Mouse (Mus musculus) brain, embryonic 14.5 days (tissue): ENCODE measurements at regions not wholly inside any gene's neighbourhood (a gene's known extent, or its start where the extent isn't known, plus 50 kb on each side); places are given as distances from the start of the nearest gene placed in this dataset.

ENCODE experiments used
- CTCF ChIP-seq: fragments of 200-500 bp; IDR thresholded peaks from 2 replicates; pipeline ENCODE4 v1.5.1; 2012; ENCODE audit warnings: inconsistent platforms, mild to moderate bottlenecking, moderate library complexity, borderline replicate concordance; ENCODE audit not compliant: insufficient read depth, insufficient read length; ENCODE audit errors: extremely low read depth
- POLR2A ChIP-seq: fragments of 200-500 bp; IDR thresholded peaks from 2 replicates; pipeline ENCODE4 v1.6.1; 2012; ENCODE audit warnings: mild to moderate bottlenecking, inconsistent platforms, borderline replicate concordance; ENCODE audit not compliant: poor library complexity, insufficient read depth, insufficient read length, severe bottlenecking; ENCODE audit errors: extremely low read depth

DNA sequence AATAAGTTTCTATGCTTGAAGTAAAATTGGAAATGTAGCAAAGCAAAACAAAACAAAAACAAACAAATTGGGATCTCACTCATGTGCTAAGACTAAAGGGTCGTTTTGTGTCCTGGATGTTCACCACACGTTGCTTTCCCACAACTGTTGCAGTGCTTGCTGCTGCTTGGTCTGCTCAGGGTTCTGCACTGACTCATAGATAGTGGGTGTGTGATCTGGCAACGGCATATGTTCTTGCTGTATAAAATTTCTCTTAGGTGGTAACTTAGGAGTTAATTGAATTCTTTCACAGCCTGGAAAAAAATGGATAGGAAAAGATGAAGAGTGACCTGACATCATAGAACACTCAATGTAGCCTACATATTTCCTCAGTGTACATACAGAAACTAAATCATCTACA lies 505.9 kb upstream of the Zeb2 start:
- TF ChIP-seq CTCF = no peak
- TF ChIP-seq POLR2A = no peak
